Mouse (Mus musculus) heart, postnatal 0 days (tissue): ENCODE data around the gene Arl4c. TPM values are rescaled to one million over a fixed set of nuclear protein-coding genes. Genes with fewer than 3 reads are reported as not detected.

Experiments used
- ATAC-seq: fragments of 200-750 bp; cut with Nextera tagmentation; 2 replicates; pipeline ENCODE4 v1.8.0; 2017; ENCODE audit warnings: low read depth, moderate number of reproducible peaks, moderate library complexity; ENCODE audit not compliant: insufficient read depth
- DNase-seq: peaks from one replicate; pipeline ENCODE4 v3.0.0-alpha.2; 2016; ENCODE audit warnings: low spot score
- H3K27ac ChIP-seq: fragments of 300-500 bp; sonication (generic); 2 replicates; pipeline ENCODE4 v1.5.1; 2014; ENCODE audit warnings: low read depth, mild to moderate bottlenecking
- H3K27me3 ChIP-seq: fragments of 300-500 bp; sonication (generic); 2 replicates; pipeline ENCODE4 v1.6.1; 2014; ENCODE audit warnings: low read length, mixed read lengths; ENCODE audit not compliant: control insufficient read depth, insufficient read depth
- H3K36me3 ChIP-seq: fragments of 300-500 bp; sonication (generic); replicated peaks from 2 replicates; pipeline ENCODE4 v1.6.1; 2014; ENCODE audit warnings: low read length, mixed read lengths; ENCODE audit not compliant: control insufficient read depth, insufficient read depth
- H3K4me1 ChIP-seq: fragments of 300-500 bp; sonication (generic); 2 replicates; pipeline ENCODE4 v1.6.1; 2014; ENCODE audit warnings: antibody characterized with exemption; ENCODE audit not compliant: control insufficient read depth, insufficient read depth
- H3K4me2 ChIP-seq: fragments of 300-500 bp; sonication (generic); 2 replicates; pipeline ENCODE4 v1.6.1; 2014; ENCODE audit warnings: low read depth, mild to moderate bottlenecking, low read length, moderate library complexity
- H3K4me3 ChIP-seq: fragments of 300-500 bp; sonication (generic); 2 replicates; pipeline ENCODE4 v1.5.1; 2014; ENCODE audit warnings: low read depth, low read length
- H3K9ac ChIP-seq: fragments of 300-500 bp; sonication (generic); replicated peaks from 2 replicates; pipeline ENCODE4 v1.6.1; 2014; ENCODE audit warnings: low read depth, low read length, mixed read lengths
- H3K9me3 ChIP-seq: fragments of 300-500 bp; sonication (generic); replicated peaks from 2 replicates; pipeline ENCODE4 v1.6.1; 2016; ENCODE audit warnings: low read length; ENCODE audit not compliant: control insufficient read depth
- CTCF ChIP-seq: IDR thresholded peaks from 2 replicates; pipeline ENCODE4 v1.5.1; 2016; ENCODE audit warnings: antibody characterized with exemption, control low read depth, low read depth
- EP300 ChIP-seq: IDR thresholded peaks from 2 replicates; pipeline ENCODE4 v1.6.1; 2016; ENCODE audit warnings: antibody characterized with exemption, low read depth
- WGBS: fragments of 180-500 bp; shearing (Covaris S2); extraction: QIAGEN DNeasy Blood & Tissue Kit; methylation state at CpG from one replicate; pipeline ENCODE4 v1.1.7; 2014; 5-methylcytosine and 5-hydroxymethylcytosine counted together
- polyA plus RNA-seq: library from polyadenylated mRNA; unstranded; fragments of >200 nt; fragmentation: Nextera tagmentation; extraction: Ambion mirVana; gene quantifications from 2 replicates; pipeline ENCODE4 v1.2.1, GENCODE M21; 2015
- total RNA-seq: library from RNA; depleted of rRNA; stranded (reverse); fragments of >200 nt; gene quantifications from 2 replicates; pipeline ENCODE4 v1.2.3, GENCODE M21; 2014; ENCODE audit warnings: low replicate concordance

Gene Arl4c
- total and polyA plus RNA-seq, 2 experiments from 2014 or later, result 6.2 to 20.9 TPM

DNA sequence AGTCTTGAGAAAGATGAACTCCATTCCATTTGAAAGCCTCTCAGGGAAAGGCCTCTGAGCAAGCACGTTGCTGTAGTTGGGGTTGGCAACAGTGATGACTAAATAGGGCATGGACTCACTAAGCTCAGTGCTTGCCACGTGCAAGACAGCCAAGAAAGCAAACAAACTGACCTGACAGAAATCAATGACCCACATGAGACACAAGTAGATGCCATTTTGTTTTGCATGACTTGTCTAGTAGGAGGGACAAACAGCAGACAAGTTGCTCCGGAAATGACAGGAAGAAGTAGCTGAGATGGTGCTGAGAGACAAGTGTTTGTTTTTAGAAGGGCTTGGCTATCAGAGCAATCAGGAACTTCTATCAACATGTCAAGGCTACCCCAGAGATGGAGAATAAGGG is 21.2 kb downstream of the Arl4c start:
- TF ChIP-seq EP300 (no peak), CTCF (no peak)
- DNase-seq (no peak), ATAC-seq (no peak)
- no peaks in the 10 kb centered on the region for H3K4me1 ChIP-seq
- no peaks in the 10 kb centered on the region for H3K27me3 ChIP-seq
- no peaks in the 10 kb centered on the region for H3K36me3 ChIP-seq
- H3K4me2 ChIP-seq, result no peak overlapping the region
- H3K9me3 ChIP-seq, result no peaks in the 10 kb centered on the region
- WGBS, result 47% methylated on average over 3 of the region's 3 CpGs
- H3K4me3 ChIP-seq, result no peak overlapping the region
- no peak overlapping the region for H3K9ac ChIP-seq
- H3K27ac ChIP-seq, result no peak overlapping the region; the same call in 1 of the 2 replicates

DNA sequence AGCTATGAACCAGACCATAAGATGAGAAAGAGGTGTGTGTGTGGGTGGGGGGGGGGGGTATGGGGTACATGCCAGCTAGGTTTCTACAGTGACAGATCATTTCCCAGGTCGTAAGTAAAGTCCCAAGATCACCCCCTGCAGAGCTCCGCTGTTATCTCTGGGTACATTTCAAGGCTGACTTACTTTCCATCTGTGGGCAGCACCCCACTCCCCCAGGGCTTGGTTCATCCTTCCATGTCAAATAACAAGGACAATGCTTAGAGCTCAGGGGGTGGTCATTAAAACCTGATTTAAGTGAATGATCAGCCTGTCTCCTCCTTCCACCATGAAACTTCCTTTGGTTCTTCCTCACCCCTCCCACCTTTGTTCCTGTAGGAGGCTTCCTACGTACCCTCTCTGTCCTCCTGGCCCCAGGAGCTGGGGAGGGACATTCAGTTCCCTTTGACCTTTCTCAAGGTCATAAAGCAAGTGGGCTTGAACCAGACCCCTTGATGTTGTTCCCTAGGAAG is 23.7 kb downstream of the Arl4c start:
- H3K4me3 ChIP-seq, result no peak overlapping the region
- no peak overlapping the region for H3K27ac ChIP-seq
- ATAC-seq, result no peak
- H3K4me2 ChIP-seq, result no peak overlapping the region
- H3K9ac ChIP-seq, result no peak overlapping the region
- no peak for DNase-seq
- no peaks in the 10 kb centered on the region for H3K36me3 ChIP-seq
- no peaks in the 10 kb centered on the region for H3K9me3 ChIP-seq
- H3K4me1 ChIP-seq, result no peaks in the 10 kb centered on the region
- H3K27me3 ChIP-seq, result no peaks in the 10 kb centered on the region
- 70% methylated on average over 3 of the region's 3 CpGs for WGBS
- TF ChIP-seq EP300, result no peak

DNA sequence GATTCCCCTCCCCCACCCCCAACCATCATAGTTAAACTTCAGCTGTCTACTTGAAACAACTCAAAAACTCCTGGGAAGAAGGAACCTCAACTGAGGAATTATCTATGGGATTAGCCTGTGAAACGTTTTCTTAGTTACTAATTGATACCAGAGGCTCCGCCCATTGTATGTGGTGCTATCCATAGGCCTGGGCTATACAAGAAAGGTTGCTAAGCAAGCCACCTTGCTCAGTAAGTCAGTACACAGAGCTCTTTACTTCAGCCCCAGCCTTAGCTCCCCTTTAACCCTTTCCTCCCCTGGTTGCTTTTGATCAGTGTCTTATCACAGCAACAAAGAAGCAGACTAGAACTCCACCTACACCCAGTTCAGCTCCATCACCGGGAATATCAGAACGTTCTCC is 31.2 kb downstream of the Arl4c start:
- TF ChIP-seq CTCF (no peak), EP300 (no peak)
- no peaks in the 10 kb centered on the region for H3K4me1 ChIP-seq
- H3K36me3 ChIP-seq, result no peaks in the 10 kb centered on the region
- WGBS, result 67% methylated on average over 4 of the region's 4 CpGs
- ATAC-seq (no peak), DNase-seq (no peak)
- H3K9me3 ChIP-seq, result no peaks in the 10 kb centered on the region
- no peak overlapping the region for H3K4me3 ChIP-seq
- H3K9ac ChIP-seq, result no peak overlapping the region
- H3K27me3 ChIP-seq, result no peaks in the 10 kb centered on the region
- H3K27ac ChIP-seq, result no peak overlapping the region
- H3K4me2 ChIP-seq, result no peak overlapping the region

- Histone ChIP-seq H3K9me3 (no peaks in the 10 kb centered on the region), H3K4me3 (no peak overlapping the region), H3K27ac (no peak overlapping the region), H3K4me1 (no peaks in the 10 kb centered on the region), H3K27me3 (no peaks in the 10 kb centered on the region), H3K9ac (no peak overlapping the region), H3K4me2 (no peak overlapping the region), H3K36me3 (no peaks in the 10 kb centered on the region)
- 58% methylated on average over 14 of the region's 14 CpGs for WGBS
- no peak for DNase-seq
- no peak for ATAC-seq
- TF ChIP-seq EP300 (no peak), CTCF (no peak)
Measured at GRCm38 (mm10) chr1:88668846-88669810, 32.9 kb downstream of the Arl4c start.

DNA sequence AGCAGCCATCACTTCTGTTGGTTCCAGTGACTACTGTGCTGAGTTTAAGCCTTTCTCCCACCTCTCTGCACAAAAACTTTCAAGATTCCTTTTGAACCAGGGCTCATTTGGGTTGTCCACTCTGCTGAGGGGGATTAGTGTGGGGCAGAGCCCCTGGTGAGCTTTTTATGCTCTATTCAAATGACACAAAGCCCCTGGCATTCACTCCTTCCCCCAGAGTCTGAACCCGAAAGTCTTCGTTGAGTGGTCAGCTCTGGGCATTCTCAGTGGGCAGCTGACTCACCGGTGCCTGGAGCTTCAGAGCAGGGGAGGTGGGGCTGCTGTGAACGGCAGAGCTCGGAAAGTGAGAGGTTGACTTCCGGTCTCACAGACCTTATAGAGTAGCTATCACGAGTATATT is 33.7 kb downstream of the Arl4c start:
- Histone ChIP-seq H3K4me3 (no peak overlapping the region), H3K9ac (no peak overlapping the region), H3K4me2 (no peak overlapping the region), H3K27me3 (no peaks in the 10 kb centered on the region), H3K9me3 (no peaks in the 10 kb centered on the region), H3K27ac (no peak overlapping the region), H3K4me1 (no peaks in the 10 kb centered on the region; the same call in 1 of the 2 replicates), H3K36me3 (no peaks in the 10 kb centered on the region)
- 18% methylated on average over 7 of the region's 7 CpGs for WGBS
- no peak for ATAC-seq
- no peak for DNase-seq
- TF ChIP-seq EP300 (no peak), CTCF (no peak)

DNA sequence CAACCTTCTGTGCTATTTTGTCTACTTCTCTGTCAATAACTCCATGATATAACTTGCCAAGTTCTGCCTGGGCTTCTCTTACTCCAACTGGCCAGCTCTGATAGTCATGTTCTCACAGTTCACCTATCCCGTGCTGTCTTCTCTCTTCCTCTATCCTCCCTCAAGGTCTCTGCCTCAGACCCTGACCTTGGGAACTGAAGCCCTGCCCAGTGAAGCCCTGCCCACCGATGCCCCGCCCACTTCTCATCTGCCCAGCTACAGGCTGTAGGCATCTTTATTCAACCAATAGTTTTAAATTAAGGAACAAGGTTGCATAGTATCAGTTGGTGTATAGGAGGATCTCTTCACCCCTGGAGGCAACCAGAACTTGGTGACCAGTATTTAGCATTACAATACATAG is 37.4 kb downstream of the Arl4c start:
- 55% methylated on average over 3 of the region's 3 CpGs for WGBS
- Histone ChIP-seq H3K36me3 (no peaks in the 10 kb centered on the region), H3K27ac (no peak overlapping the region), H3K9ac (no peak overlapping the region), H3K4me3 (no peak overlapping the region), H3K27me3 (no peaks in the 10 kb centered on the region), H3K9me3 (no peaks in the 10 kb centered on the region), H3K4me2 (no peak overlapping the region), H3K4me1 (no peaks in the 10 kb centered on the region; the same call in 1 of the 2 replicates)
- ATAC-seq, result no peak
- DNase-seq, result no peak
- TF ChIP-seq CTCF (no peak), EP300 (no peak)
